Mouse (Mus musculus) neural tube, embryonic 13.5 days (tissue): ENCODE data around the gene Cdcp1. TPM values are rescaled to one million over a fixed set of nuclear protein-coding genes. Genes with fewer than 3 reads are reported as not detected.
A peak's percentile ranks its signal among the peaks of the same experiment; 100 is the strongest.

ENCODE experiments used
- ATAC-seq: fragments of 200-750 bp; cut with Nextera tagmentation; 2 replicates; pipeline ENCODE4 v1.8.0; 2017; ENCODE audit warnings: low read depth, mild to moderate bottlenecking, moderate TSS enrichment, moderate library complexity
- H3K27ac ChIP-seq: fragments of 300-500 bp; sonication (generic); replicated peaks from 2 replicates; pipeline ENCODE4 v1.5.1; 2015; ENCODE audit warnings: moderate library complexity, mild to moderate bottlenecking, inconsistent platforms
- H3K27me3 ChIP-seq: fragments of 300-500 bp; sonication (generic); 2 replicates; pipeline ENCODE4 v1.6.1; 2015; ENCODE audit warnings: mild to moderate bottlenecking, inconsistent platforms
- H3K36me3 ChIP-seq: fragments of 300-500 bp; sonication (generic); 2 replicates; pipeline ENCODE4 v1.6.1; 2015; ENCODE audit warnings: mild to moderate bottlenecking, inconsistent platforms
- H3K4me1 ChIP-seq: fragments of 300-500 bp; sonication (generic); replicated peaks from 2 replicates; pipeline ENCODE4 v1.6.1; 2015; ENCODE audit warnings: inconsistent platforms
- H3K4me2 ChIP-seq: fragments of 300-500 bp; sonication (generic); 2 replicates; pipeline ENCODE4 v1.6.1; 2015; ENCODE audit warnings: inconsistent platforms, mild to moderate bottlenecking, moderate library complexity
- H3K4me3 ChIP-seq: fragments of 300-500 bp; sonication (generic); 2 replicates; pipeline ENCODE4 v1.5.1; 2015; ENCODE audit warnings: mild to moderate bottlenecking, inconsistent platforms
- H3K9ac ChIP-seq: fragments of 300-500 bp; sonication (generic); 2 replicates; pipeline ENCODE4 v1.6.1; 2015; ENCODE audit warnings: moderate library complexity, mild to moderate bottlenecking, inconsistent platforms
- H3K9me3 ChIP-seq: fragments of 300-500 bp; sonication (generic); 2 replicates; pipeline ENCODE4 v1.6.1; 2016; ENCODE audit warnings: inconsistent platforms
- WGBS: fragments of 180-500 bp; shearing (Covaris S2); methylation state at CpG from one replicate; pipeline ENCODE4 v1.1.7; 2015; 5-methylcytosine and 5-hydroxymethylcytosine counted together
- polyA plus RNA-seq: library from polyadenylated mRNA; unstranded; fragments of >200 nt; fragmentation: Nextera tagmentation; extraction: Ambion mirVana; gene quantifications from 2 replicates; pipeline ENCODE4 v1.2.1, GENCODE M21; 2015

Gene Cdcp1
- polyA plus RNA-seq, 1 experiment from 2014 or later: 0.10 TPM

DNA sequence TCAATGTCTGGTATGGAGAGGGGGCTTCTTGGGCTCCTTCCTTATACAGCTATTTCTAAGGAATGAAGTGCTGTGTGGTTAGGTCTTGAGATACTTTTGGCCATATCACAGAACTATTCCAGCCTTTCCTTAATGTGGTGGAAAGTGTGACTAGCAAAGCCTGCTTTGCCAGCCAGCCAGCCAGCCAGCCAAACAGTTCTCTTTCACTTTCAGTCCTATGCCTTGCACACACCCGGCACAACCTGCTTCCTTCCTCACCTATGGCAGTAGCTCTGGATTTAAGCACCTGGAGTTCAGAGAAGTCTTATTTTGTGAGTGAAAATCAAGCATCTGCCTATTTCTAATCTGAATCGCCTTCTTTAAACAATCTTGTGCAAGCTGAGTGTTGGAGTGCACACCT is 23.8 kb upstream of the Cdcp1 start:
- no peak overlapping the region for H3K27ac ChIP-seq
- no peaks in the 10 kb centered on the region for H3K27me3 ChIP-seq
- peaks cover 6% of the 10 kb centered on the region for H3K4me1 ChIP-seq
- H3K36me3 ChIP-seq: no peaks in the 10 kb centered on the region
- H3K9ac ChIP-seq: no peak overlapping the region
- no peaks in the 10 kb centered on the region for H3K9me3 ChIP-seq
- H3K4me3 ChIP-seq: no peak overlapping the region
- WGBS: 79% methylated on average over 2 of the region's 2 CpGs
- no peak overlapping the region for H3K4me2 ChIP-seq
- ATAC-seq: no peak

GRCm38 (mm10) chr9:123238256-123239045 is 22.6 kb upstream of the Cdcp1 start:
- Histone ChIP-seq H3K4me2 (no peak overlapping the region), H3K9ac (no peak overlapping the region), H3K27me3 (no peaks in the 10 kb centered on the region), H3K27ac (peak overlapping the region; percentile 46; the same call in 1 of the 2 replicates), H3K9me3 (no peaks in the 10 kb centered on the region), H3K36me3 (no peaks in the 10 kb centered on the region), H3K4me3 (no peak overlapping the region), H3K4me1 (peaks cover 6% of the 10 kb centered on the region)
- no peak for ATAC-seq
- 33% methylated on average over 4 of the region's 4 CpGs for WGBS

DNA sequence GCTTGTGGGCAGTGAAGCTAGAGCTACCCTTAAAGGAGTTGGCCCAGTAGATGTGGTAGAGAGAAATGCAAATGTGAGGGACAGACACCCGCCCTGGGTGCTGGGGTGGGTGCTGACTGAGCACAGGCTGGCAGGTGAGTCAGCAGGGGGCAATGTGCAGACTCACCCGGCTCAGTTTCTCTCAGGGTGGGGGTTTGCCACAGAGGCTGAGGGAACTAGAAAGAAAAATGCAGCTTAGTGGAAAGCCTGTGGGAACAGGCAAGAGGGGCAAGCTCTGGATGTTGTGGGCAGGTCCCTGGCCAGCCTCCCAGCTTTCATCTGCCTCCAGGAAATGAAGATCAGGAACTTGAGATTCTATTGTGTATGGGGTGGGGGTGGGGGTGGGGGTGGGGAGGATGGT is 21.9 kb upstream of the Cdcp1 start:
- 0 out of 2 replicates have a peak, but pooled peaks have one; percentile 27 for ATAC-seq
- WGBS: 42% methylated on average over 2 of the region's 2 CpGs
- peaks cover 6% of the 10 kb centered on the region for H3K4me1 ChIP-seq
- H3K36me3 ChIP-seq: no peaks in the 10 kb centered on the region
- no peak overlapping the region for H3K4me3 ChIP-seq
- H3K9me3 ChIP-seq: no peaks in the 10 kb centered on the region
- no peak overlapping the region for H3K9ac ChIP-seq
- no peaks in the 10 kb centered on the region for H3K27me3 ChIP-seq
- no peak overlapping the region for H3K4me2 ChIP-seq
- peak overlapping the region; percentile 20; the same call in 1 of the 2 replicates for H3K27ac ChIP-seq

- H3K9ac ChIP-seq: no peak overlapping the region
- H3K36me3 ChIP-seq: no peaks in the 10 kb centered on the region
- H3K9me3 ChIP-seq: no peaks in the 10 kb centered on the region
- ATAC-seq: no peak
- WGBS: 56% methylated on average over 3 of the region's 3 CpGs
- H3K4me1 ChIP-seq: peaks cover 6% of the 10 kb centered on the region
- H3K27ac ChIP-seq: no peak overlapping the region
- H3K4me3 ChIP-seq: no peak overlapping the region
- H3K27me3 ChIP-seq: no peaks in the 10 kb centered on the region
- H3K4me2 ChIP-seq: no peak overlapping the region
These were observed 19.8 kb upstream of the Cdcp1 start for GRCm38 (mm10) chr9:123235621-123236020.

GRCm38 (mm10) chr9:123229826-123230225 is 14.0 kb upstream of the Cdcp1 start:
- H3K4me3 ChIP-seq: no peak overlapping the region
- no peak overlapping the region for H3K4me2 ChIP-seq
- 74% methylated on average over 4 of the region's 4 CpGs for WGBS
- no peaks in the 10 kb centered on the region for H3K9me3 ChIP-seq
- no peaks in the 10 kb centered on the region for H3K4me1 ChIP-seq
- H3K9ac ChIP-seq: no peak overlapping the region
- H3K27me3 ChIP-seq: no peaks in the 10 kb centered on the region
- H3K27ac ChIP-seq: no peak overlapping the region
- H3K36me3 ChIP-seq: no peaks in the 10 kb centered on the region
- ATAC-seq: no peak

GRCm38 (mm10) chr9:123228671-123229070 is 12.8 kb upstream of the Cdcp1 start:
- Histone ChIP-seq H3K4me1 (no peaks in the 10 kb centered on the region), H3K4me2 (no peak overlapping the region), H3K36me3 (no peaks in the 10 kb centered on the region), H3K27me3 (no peaks in the 10 kb centered on the region), H3K4me3 (no peak overlapping the region), H3K9ac (no peak overlapping the region), H3K9me3 (no peaks in the 10 kb centered on the region), H3K27ac (no peak overlapping the region)
- ATAC-seq: no peak

DNA sequence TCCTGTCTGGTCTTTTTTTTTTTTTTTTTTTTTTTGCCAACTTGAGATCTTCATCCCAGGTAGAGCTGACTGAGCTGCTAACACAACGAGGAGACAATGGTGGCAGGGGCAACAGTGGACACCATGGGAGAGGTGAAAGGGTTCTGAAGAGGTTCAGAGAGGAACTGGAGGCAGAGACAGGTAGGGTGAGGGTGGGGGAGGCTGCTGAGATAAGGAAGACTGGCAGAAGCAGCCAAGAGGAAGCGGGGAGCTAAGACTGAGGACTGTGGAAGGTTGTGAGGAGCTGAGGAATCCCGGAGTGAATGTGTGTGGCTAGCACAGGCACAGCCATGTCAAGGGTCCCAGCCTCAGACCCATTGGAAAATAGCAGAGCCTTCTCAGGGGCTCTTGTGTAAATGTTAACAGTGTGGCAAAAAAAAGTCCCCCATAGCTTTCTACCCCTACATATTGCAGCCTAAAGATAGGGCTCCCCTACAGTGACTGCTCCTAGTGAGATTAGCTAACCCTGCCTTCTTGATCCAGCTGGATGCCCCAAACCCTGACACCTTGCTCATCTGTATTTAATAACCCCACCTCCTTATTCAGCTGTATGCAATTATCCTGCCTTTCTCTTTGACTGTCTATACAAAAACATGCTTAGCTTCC is 11.4 kb upstream of the Cdcp1 start:
- no peaks in the 10 kb centered on the region for H3K9me3 ChIP-seq
- ATAC-seq: no peak
- H3K4me3 ChIP-seq: no peak overlapping the region
- H3K27me3 ChIP-seq: no peaks in the 10 kb centered on the region
- no peak overlapping the region for H3K4me2 ChIP-seq
- no peaks in the 10 kb centered on the region for H3K4me1 ChIP-seq
- 75% methylated on average over 3 of the region's 3 CpGs for WGBS
- no peak overlapping the region for H3K9ac ChIP-seq
- H3K36me3 ChIP-seq: no peaks in the 10 kb centered on the region
- no peak overlapping the region for H3K27ac ChIP-seq

DNA sequence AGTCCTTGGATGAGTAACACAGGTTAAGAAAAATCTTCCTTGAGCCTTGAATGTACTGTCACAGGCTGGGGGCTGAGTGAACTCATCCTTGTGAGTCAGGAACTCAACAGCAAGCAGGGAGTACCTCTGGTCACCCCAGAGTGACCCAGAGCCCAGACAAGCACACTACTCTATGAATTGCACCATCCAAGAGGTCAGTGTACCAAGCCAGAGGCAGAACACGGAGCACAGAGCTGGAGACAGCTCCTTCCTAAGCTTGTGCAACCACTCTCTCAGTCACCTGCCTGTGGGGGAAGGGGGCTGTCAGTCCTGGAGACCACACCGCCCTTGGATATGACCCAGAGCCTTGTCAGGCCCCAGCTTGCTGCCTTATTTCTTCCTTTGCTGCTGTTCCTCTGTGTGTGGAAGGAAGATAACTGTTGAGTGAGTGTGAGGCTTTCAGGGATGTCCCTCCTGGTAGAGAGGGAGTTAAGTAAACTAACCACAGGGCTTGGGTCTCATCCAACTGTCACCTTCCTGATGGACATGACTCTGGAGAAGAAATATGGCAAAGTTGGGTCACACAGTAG is 9.1 kb upstream of the Cdcp1 start:
- Histone ChIP-seq H3K4me1 (no peaks in the 10 kb centered on the region), H3K27ac (no peak overlapping the region), H3K9me3 (no peaks in the 10 kb centered on the region), H3K36me3 (no peaks in the 10 kb centered on the region), H3K4me3 (no peak overlapping the region), H3K9ac (no peak overlapping the region), H3K27me3 (no peaks in the 10 kb centered on the region), H3K4me2 (no peak overlapping the region)
- 73% methylated on average over 2 of the region's 2 CpGs for WGBS
- no peak for ATAC-seq

DNA sequence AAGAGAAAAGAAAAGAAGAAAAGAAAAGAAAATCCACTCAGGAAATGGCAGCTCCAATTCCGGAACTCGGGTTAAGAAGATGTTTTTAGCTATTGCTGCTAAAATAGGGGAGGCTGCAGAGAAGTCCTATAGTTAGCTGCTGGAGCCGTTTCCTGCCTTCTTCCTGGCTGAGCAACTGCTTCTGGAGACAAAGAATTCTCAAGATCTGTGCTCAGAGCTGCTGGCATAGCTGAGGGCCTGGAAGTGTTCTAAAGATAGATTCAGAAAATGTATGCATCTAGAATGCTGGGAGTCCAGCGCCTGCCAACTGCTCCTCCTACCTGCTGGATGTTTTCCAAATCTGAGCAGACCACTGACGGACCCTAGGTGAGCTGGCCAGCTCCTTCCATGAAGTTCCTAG is 4.0 kb upstream of the Cdcp1 start:
- Histone ChIP-seq H3K4me2 (no peak overlapping the region), H3K27ac (no peak overlapping the region), H3K9ac (no peak overlapping the region), H3K27me3 (peaks cover 25% of the 10 kb centered on the region), H3K4me1 (peaks cover 9% of the 10 kb centered on the region), H3K36me3 (no peaks in the 10 kb centered on the region), H3K9me3 (no peaks in the 10 kb centered on the region), H3K4me3 (no peak overlapping the region)
- WGBS: 64% methylated on average over 5 of the region's 5 CpGs
- no peak for ATAC-seq

- Histone ChIP-seq H3K36me3 (no peaks in the 10 kb centered on the region), H3K27me3 (peaks cover 38% of the 10 kb centered on the region), H3K4me3 (no peak overlapping the region), H3K9ac (no peak overlapping the region), H3K9me3 (no peaks in the 10 kb centered on the region), H3K27ac (no peak overlapping the region), H3K4me2 (no peak overlapping the region), H3K4me1 (peaks cover 9% of the 10 kb centered on the region)
- WGBS: 78% methylated on average over 9 of the region's 9 CpGs
- no peak for ATAC-seq
These were observed 2.5 kb downstream of the Cdcp1 start for GRCm38 (mm10) chr9:123213371-123213770.

DNA sequence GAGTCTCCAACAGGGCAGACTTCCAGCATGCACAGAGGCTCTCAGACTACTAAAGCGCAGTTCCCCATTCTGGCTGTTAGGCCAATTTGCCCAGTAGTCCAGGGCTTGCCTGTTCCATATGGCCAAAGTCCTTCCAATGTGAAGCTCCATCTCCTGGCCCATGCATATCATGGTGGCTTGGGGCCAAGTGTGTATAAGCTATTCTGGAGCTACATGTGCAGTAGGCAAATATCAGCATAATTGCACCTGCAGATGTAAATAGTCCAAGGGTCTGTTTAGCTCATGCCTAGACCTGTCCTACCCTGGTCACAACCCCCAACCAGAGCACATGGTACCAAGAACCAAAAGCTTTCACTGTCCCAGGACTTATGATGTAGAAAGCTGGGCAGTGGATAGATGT is 7.9 kb downstream of the Cdcp1 start:
- 98% methylated on average over 1 of the region's 1 CpGs for WGBS
- Histone ChIP-seq H3K27ac (no peak overlapping the region), H3K36me3 (no peaks in the 10 kb centered on the region), H3K9ac (no peak overlapping the region), H3K27me3 (no peaks in the 10 kb centered on the region), H3K9me3 (no peaks in the 10 kb centered on the region), H3K4me1 (no peaks in the 10 kb centered on the region), H3K4me3 (no peak overlapping the region), H3K4me2 (no peak overlapping the region)
- ATAC-seq: no peak

DNA sequence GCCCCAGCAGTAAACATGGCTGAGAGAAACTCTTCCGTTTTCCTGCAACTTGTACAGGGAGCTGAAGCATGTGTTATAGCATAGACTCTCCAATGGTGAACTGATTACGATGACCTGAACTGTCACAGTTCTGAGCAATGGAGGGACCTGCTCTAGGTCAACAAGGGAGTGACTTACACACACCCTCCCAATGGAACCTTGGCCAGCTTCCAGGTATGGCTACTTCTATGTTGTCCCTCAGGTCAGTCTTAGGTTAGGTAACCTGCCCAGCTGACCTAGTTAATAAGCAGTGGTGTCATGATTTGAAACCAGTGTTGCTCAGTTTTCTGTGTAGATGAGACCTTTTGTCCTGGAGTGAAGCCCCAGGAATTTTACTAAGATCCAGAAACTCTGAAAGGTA is 8.9 kb downstream of the Cdcp1 start:
- Histone ChIP-seq H3K4me2 (no peak overlapping the region), H3K27me3 (no peaks in the 10 kb centered on the region), H3K9me3 (no peaks in the 10 kb centered on the region), H3K27ac (no peak overlapping the region), H3K4me3 (no peak overlapping the region), H3K9ac (no peak overlapping the region), H3K4me1 (no peaks in the 10 kb centered on the region), H3K36me3 (no peaks in the 10 kb centered on the region)
- ATAC-seq: no peak
- 85% methylated on average over 2 of the region's 2 CpGs for WGBS
